Mouse (Mus musculus): Measurements from ENCODE around the gene Gm8126.
"Not testable (repeated sequence)": the region's sequence is repeated elsewhere in the genome, so short reads cannot be mapped to it uniquely, and the experiment has no call there.

DNA sequence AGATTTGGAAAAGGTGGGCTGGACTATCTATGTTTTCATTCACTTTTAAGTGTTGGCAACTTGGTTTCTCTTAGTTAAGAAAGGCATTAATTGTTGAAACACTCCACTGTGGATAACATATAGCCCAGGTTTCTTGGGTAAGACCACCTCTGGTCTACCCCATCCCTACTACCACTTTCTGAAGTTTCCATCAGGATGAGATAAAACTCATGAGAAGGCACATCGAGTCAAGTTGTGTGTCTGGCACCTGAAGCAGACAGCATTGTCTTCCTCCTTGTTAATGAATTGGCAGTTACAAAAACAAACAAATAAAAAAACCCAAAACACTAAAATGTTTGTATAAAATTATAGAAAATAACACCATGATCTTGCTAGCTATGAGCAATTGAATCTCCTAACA is 17.3 kb downstream of the Gm8126 start:
- TF ChIP-seq POLR2A (IDR thresholded peaks at IDR 0.05; ENCODE audit: borderline replicate concordance, control insufficient read depth, low read depth, low read length); CTCF (IDR thresholded peaks at IDR 0.05; ENCODE audit: control insufficient read depth, insufficient read depth, low read length): not testable (repeated sequence)

All from bone marrow, adult 2 months (tissue).